Mouse (Mus musculus): ENCODE results near the gene Stard5. TPM values are rescaled to one million over a fixed set of nuclear protein-coding genes. Genes with fewer than 3 reads are reported as not detected.

Gene Stard5
- polyA plus RNA-seq, 1 experiment from 2014 or later: 12.0 TPM

GRCm38 (mm10) chr7:83675545-83676254 is 43.9 kb downstream of the Stard5 start:
- no peak overlapping the region for H3K4me3 ChIP-seq
- no peaks in the 10 kb centered on the region for H3K4me1 ChIP-seq
- H3K9me3 ChIP-seq: no peaks in the 10 kb centered on the region
- no peak overlapping the region for H3K9ac ChIP-seq (replicated peaks)
- no peak overlapping the region for H3K4me2 ChIP-seq (replicated peaks)
- no peak overlapping the region for H3K27ac ChIP-seq (replicated peaks)
- no peaks in the 10 kb centered on the region for H3K36me3 ChIP-seq
- H3K27me3 ChIP-seq: no peaks in the 10 kb centered on the region
- 0 out of 2 replicates have a peak, but pooled peaks have one; percentile 30 for ATAC-seq (ENCODE audit: low FRiP score, low read depth)
- 34% methylated on average over 5 of the region's 5 CpGs for WGBS

DNA sequence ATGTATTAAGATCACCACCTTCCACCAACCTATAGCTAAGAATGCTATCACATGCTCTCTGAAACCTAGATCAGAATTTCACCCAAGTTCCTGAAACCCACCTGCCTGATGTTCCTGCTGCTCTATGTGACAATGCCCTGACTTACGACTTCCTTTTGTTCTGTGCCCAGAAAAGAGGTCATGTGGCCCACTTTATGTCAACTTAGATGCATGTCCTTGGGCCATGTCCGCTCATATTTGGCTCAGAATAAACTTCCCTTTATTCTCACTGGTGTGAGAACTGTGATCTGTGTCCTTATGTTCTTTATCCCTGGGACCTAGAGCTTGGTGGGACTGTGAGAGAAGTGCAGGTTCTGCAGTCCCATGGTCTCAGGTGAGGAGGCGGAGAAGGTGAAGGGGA is 45.5 kb downstream of the Stard5 start:
- no peak overlapping the region for H3K9ac ChIP-seq (replicated peaks)
- no peak for ATAC-seq (ENCODE audit: low FRiP score, low read depth)
- H3K4me1 ChIP-seq: no peaks in the 10 kb centered on the region
- H3K27me3 ChIP-seq: no peaks in the 10 kb centered on the region
- H3K9me3 ChIP-seq: no peaks in the 10 kb centered on the region
- H3K36me3 ChIP-seq: no peaks in the 10 kb centered on the region
- H3K4me3 ChIP-seq: no peak overlapping the region
- no peak overlapping the region for H3K27ac ChIP-seq (replicated peaks)
- H3K4me2 ChIP-seq (replicated peaks): no peak overlapping the region
- WGBS: 80% methylated on average over 3 of the region's 3 CpGs

DNA sequence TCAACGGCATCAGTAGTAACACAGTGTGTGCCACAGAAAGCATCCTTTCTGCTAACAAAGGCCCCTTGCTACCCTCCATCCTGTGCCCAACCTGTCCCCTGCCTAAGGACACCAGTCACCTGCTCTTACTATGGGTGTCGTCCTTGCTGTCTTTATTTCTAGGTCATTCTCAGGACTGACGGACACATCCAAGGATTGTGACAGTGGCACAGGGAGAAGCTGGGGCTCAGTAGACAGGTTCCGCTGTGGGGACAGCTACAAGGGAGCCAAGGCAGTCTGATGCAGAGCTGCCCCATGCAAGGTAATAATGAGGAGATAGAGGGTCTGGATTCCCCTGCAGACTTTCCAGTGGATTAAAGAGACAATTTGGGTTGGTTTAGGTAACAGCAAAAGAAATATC is 46.7 kb downstream of the Stard5 start:
- Histone ChIP-seq H3K27me3 (no peaks in the 10 kb centered on the region), H3K4me3 (no peak overlapping the region), H3K4me2 (replicated peaks) (no peak overlapping the region), H3K9ac (replicated peaks) (no peak overlapping the region), H3K4me1 (no peaks in the 10 kb centered on the region), H3K36me3 (no peaks in the 10 kb centered on the region), H3K9me3 (no peaks in the 10 kb centered on the region), H3K27ac (replicated peaks) (no peak overlapping the region)
- 89% methylated on average over 4 of the region's 4 CpGs for WGBS
- no peak for ATAC-seq (ENCODE audit: low FRiP score, low read depth)

DNA sequence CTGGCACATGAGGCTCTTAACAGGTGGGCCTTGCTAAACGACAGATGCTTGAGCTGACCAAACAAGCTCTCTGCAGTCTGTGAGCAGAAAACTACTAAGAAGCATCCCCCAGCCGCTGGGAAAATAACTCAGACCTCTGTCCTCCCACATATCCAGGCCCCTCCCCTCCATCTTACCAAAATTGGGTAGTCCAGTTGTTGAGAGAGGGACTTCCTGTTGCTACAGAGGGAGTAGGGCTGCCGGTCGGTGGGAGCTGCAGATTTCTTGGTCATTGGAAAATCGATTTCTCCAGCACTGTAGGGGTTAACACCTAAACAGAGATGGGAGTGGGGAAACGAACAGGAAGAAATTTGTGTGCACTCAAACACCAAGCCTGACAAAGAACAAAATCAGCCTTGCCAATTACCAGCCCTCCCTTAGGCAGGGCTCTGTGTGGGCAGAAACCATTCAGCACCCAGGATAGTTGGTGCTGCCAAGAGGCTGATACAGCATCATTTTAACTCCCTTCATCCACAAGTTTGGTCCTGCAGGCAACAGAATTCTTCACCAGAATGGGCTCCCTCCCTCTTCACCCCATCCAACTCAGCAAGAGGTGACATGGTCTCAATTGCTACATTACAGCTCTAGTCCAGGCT is 51.0 kb downstream of the Stard5 start:
- H3K4me1 ChIP-seq: no peaks in the 10 kb centered on the region
- no peak for ATAC-seq (ENCODE audit: low FRiP score, low read depth)
- H3K27ac ChIP-seq (replicated peaks): no peak overlapping the region
- WGBS: 53% methylated on average over 6 of the region's 6 CpGs
- H3K4me3 ChIP-seq: no peak overlapping the region
- no peaks in the 10 kb centered on the region for H3K36me3 ChIP-seq
- no peaks in the 10 kb centered on the region for H3K9me3 ChIP-seq
- no peak overlapping the region for H3K4me2 ChIP-seq (replicated peaks)
- no peaks in the 10 kb centered on the region for H3K27me3 ChIP-seq
- H3K9ac ChIP-seq (replicated peaks): no peak overlapping the region

GRCm38 (mm10) chr7:83695449-83696212 is 63.9 kb downstream of the Stard5 start:
- 31% methylated on average over 6 of the region's 6 CpGs for WGBS
- H3K4me1 ChIP-seq: no peaks in the 10 kb centered on the region
- no peak for ATAC-seq (ENCODE audit: low FRiP score, low read depth)
- H3K9ac ChIP-seq (replicated peaks): no peak overlapping the region
- no peak overlapping the region for H3K4me2 ChIP-seq (replicated peaks)
- no peaks in the 10 kb centered on the region for H3K9me3 ChIP-seq
- no peak overlapping the region for H3K27ac ChIP-seq (replicated peaks)
- H3K4me3 ChIP-seq: no peak overlapping the region
- H3K27me3 ChIP-seq: no peaks in the 10 kb centered on the region
- H3K36me3 ChIP-seq: no peaks in the 10 kb centered on the region

DNA sequence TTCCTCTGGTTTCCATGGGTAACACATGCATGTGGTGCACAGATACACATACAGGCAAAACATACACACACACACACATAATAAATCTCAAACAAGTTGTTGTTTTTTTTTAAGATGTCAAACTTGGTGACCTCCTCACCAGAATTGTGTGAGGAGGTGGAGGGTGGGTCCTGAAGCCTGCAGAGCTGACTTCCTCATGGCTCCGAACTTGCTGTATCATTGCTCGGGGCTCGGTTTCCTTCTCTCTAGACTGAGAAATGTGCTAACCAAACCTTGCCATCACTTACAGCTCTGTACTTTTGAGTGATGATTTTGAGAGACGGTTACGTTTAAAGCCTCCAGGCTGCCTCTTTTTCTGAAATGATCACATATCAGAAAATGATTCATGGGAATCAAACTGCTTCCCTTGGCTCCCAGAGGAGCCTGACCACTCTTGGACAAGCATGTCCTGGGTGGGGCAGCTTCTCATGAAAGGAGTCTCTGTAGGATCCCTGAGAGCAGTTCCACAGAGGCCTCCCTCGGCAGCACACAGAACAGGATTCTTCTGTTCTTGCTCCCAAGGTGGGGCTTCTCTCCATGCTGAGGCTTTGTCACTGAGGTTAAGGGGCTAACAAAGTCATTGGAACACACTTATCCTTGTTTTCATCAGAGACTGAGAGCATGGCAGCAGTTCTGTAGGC is 67.4 kb downstream of the Stard5 start:
- ATAC-seq (ENCODE audit: low FRiP score, low read depth): no peak
- Histone ChIP-seq H3K4me3 (no peak overlapping the region), H3K4me2 (replicated peaks) (no peak overlapping the region), H3K4me1 (no peaks in the 10 kb centered on the region), H3K27ac (replicated peaks) (no peak overlapping the region), H3K9me3 (no peaks in the 10 kb centered on the region), H3K36me3 (no peaks in the 10 kb centered on the region), H3K27me3 (no peaks in the 10 kb centered on the region), H3K9ac (replicated peaks) (no peak overlapping the region)
- 81% methylated on average over 6 of the region's 6 CpGs for WGBS

Other genes starting within 250 kb of the Stard5 start
- gene Tmc3, start 47.0 kb upstream of the Stard5 start, polyA plus RNA-seq (2016; fragmentation: Nextera tagmentation; extraction: Ambion mirVana): 0.31 and 0.69 TPM in 2 replicates
- gene Il16, start 113.8 kb downstream of the Stard5 start, polyA plus RNA-seq (2016; fragmentation: Nextera tagmentation; extraction: Ambion mirVana): 1.1 and 1.4 TPM in 2 replicates
- gene Cfap161, start 162.9 kb downstream of the Stard5 start, polyA plus RNA-seq (2016; fragmentation: Nextera tagmentation; extraction: Ambion mirVana): not detected in 2 replicates